Mouse (Mus musculus) myocyte (in vitro differentiated cells): ENCODE measurements around the gene Ssx2ip. TPM values are rescaled to one million over a fixed set of nuclear protein-coding genes. Genes with fewer than 3 reads are reported as not detected.
A peak's percentile ranks its signal among the peaks of the same experiment; 100 is the strongest.

Experiments
- H3K27me3 ChIP-seq: one replicate; pipeline ENCODE4 v1.6.1; 2011; ENCODE audit not compliant: control insufficient read depth, insufficient read depth, insufficient read length
- H3K36me3 ChIP-seq: one replicate; pipeline ENCODE4 v1.6.1; 2011; ENCODE audit not compliant: control insufficient read depth, insufficient read depth
- H3K4me2 ChIP-seq: one replicate; pipeline ENCODE4 v1.6.1; 2011; ENCODE audit warnings: low read depth, control low read depth
- H3K4me3 ChIP-seq: one replicate; pipeline ENCODE4 v1.5.1; 2011; ENCODE audit warnings: mild to moderate bottlenecking, control low read depth, moderate library complexity
- H3K79me2 ChIP-seq: one replicate; pipeline ENCODE4 v1.6.1; 2011; ENCODE audit not compliant: control insufficient read depth, insufficient read depth
- H3ac ChIP-seq: one replicate; pipeline ENCODE4 v1.6.1; 2011; ENCODE audit not compliant: control insufficient read depth, insufficient read length
- CEBPB ChIP-seq: IDR thresholded peaks from 2 replicates; pipeline ENCODE4 v1.6.1; 2011; ENCODE audit warnings: mild to moderate bottlenecking, moderate library complexity; ENCODE audit not compliant: poor library complexity, insufficient read depth, severe bottlenecking
- E2F4 ChIP-seq: IDR thresholded peaks from one replicate; pipeline ENCODE4 v1.6.1; 2011; ENCODE audit warnings: mild to moderate bottlenecking, control low read depth, moderate library complexity; ENCODE audit not compliant: insufficient read depth
- MAX ChIP-seq: IDR thresholded peaks from one replicate; pipeline ENCODE4 v1.6.1; 2011; ENCODE audit warnings: low read depth, mild to moderate bottlenecking, control low read depth
- MYOD1 ChIP-seq, 3 experiments: IDR thresholded peaks; one replicate each; pipeline ENCODE4 v1.6.1; 2011; ENCODE audit warnings: control low read depth in 2 of 3, low read depth in 2 of 3, mild to moderate bottlenecking in 2 of 3, moderate library complexity in 1 of 3; ENCODE audit not compliant: insufficient read length in 2 of 3, control insufficient read depth in 1 of 3
- MYOG ChIP-seq, 3 experiments: IDR thresholded peaks; one replicate each; pipeline ENCODE4 v1.6.1; 2011; ENCODE audit warnings: control low read depth in 2 of 3, low read depth in 2 of 3, mild to moderate bottlenecking in 2 of 3; ENCODE audit not compliant: insufficient read length in 2 of 3, control insufficient read depth in 1 of 3, insufficient read depth in 1 of 3
- POLR2A ChIP-seq: IDR thresholded peaks from one replicate; pipeline ENCODE4 v1.6.1; 2011; ENCODE audit warnings: low read depth, mild to moderate bottlenecking, control low read depth, moderate library complexity; ENCODE audit not compliant: insufficient read length
- POLR2AphosphoS2 ChIP-seq: IDR thresholded peaks from one replicate; pipeline ENCODE4 v1.6.1; 2011; ENCODE audit warnings: low read depth, control low read depth; ENCODE audit not compliant: insufficient read length
- REST ChIP-seq: IDR thresholded peaks from one replicate; pipeline ENCODE4 v1.6.1; 2011; ENCODE audit warnings: mild to moderate bottlenecking, control low read depth, moderate library complexity; ENCODE audit not compliant: insufficient read depth, insufficient read length
- SRF ChIP-seq: IDR thresholded peaks from one replicate; pipeline ENCODE4 v1.6.1; 2011; ENCODE audit warnings: low read depth; ENCODE audit not compliant: control insufficient read depth, insufficient read length
- TCF12 ChIP-seq: IDR thresholded peaks from one replicate; pipeline ENCODE4 v1.6.1; 2011; ENCODE audit warnings: mild to moderate bottlenecking, control low read depth; ENCODE audit not compliant: poor library complexity, insufficient read depth, severe bottlenecking
- TCF3 ChIP-seq: IDR thresholded peaks from one replicate; pipeline ENCODE4 v1.6.1; 2011; ENCODE audit warnings: low read depth, control low read depth; ENCODE audit not compliant: insufficient read length
- USF1 ChIP-seq: IDR thresholded peaks from one replicate; pipeline ENCODE4 v1.6.1; 2011; ENCODE audit warnings: low read depth, mild to moderate bottlenecking, control low read depth, moderate library complexity
- polyA plus RNA-seq: library from polyadenylated mRNA; unstranded; fragments of >200 nt; fragmentation: generic; extraction: Trizol; gene quantifications from one replicate; pipeline ENCODE4 v1.2.1, GENCODE M21; 2012; ENCODE audit warnings: missing spikeins

Gene Ssx2ip
- polyA plus RNA-seq, 1 experiment: 13.5 TPM

DNA sequence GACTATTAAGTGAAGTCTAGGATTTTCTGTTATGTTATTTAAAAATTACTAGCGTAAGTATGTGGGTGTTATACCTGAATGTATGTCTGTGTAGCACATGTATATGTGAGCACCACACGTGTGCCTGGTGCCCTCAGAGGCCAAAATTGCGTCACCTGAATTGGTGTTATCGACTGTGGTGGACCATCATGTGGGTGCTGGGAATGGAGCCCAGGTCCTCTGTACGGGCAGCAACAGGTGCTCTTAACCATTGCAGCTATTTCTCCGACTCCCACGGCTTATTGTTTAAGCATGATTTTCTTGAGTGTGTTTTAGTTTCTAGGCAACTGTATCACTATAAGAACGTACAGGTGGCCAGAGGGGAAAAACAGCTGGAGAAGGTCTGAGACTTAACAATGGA, 31.7 kb downstream of the Ssx2ip start:
- Histone ChIP-seq H3K27me3 (no peaks in the 10 kb centered on the region), H3ac (no peak overlapping the region), H3K4me2 (no peak overlapping the region), H3K79me2 (no peaks in the 10 kb centered on the region), H3K4me3 (no peak overlapping the region), H3K36me3 (peaks cover 2% of the 10 kb centered on the region)
- TF ChIP-seq TCF3: no peak
- TF ChIP-seq USF1: no peak
- no peak for TF ChIP-seq CEBPB
- no peak for TF ChIP-seq SRF
- TF ChIP-seq MYOD1 (IDR thresholded peaks at IDR 0.05; ENCODE audit: control insufficient read depth in 1 of 3, insufficient read length in 2 of 3, low read depth in 2 of 3): peak in 2 of 3 experiments; percentile 81 to 83
- TF ChIP-seq MAX: no peak
- no peak for TF ChIP-seq POLR2A

DNA sequence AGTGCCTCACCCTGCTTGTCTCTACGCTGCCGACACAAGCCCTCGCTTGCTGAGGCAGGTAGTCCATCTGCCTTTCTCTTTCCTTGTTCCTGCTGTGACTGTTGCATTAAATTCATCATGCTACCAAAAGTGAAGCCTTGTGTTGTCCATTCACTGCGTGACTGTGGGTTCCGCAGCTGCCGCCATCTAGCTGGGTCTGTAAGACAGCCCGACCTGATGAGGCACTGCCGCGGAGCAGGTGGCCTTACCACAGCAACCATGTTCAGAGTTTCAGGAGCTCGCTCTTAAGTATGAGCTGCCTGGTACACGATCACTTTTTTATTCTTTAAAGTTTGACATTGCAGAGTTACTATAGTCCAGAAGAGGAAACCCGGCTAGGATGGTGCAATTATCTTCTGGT, 35.6 kb downstream of the Ssx2ip start:
- Histone ChIP-seq H3ac (no peak overlapping the region), H3K4me2 (no peak overlapping the region), H3K4me3 (no peak overlapping the region), H3K27me3 (no peaks in the 10 kb centered on the region), H3K36me3 (no peaks in the 10 kb centered on the region), H3K79me2 (no peaks in the 10 kb centered on the region)
- no peak for TF ChIP-seq CEBPB
- no peak for TF ChIP-seq TCF3

DNA sequence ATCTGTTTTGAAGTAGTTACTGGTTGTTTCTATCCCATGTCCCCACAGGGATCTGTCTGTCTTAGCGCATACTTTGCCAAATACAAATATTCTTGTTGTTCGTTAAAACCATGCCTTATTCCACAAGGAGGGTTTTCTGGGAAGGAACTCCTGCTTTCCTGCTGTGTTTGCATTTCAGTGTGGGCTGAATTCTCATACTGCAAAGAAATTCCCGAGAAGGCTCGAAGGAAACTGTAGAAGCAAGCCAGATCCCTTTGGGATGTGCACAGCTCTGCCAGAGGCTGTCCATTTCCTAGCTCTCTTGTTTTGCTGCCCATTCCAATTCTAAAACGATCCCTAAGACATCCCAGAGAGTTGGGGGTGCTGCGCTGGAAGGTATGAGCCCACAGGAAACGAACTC, 36.0 kb downstream of the Ssx2ip start:
- no peak overlapping the region for H3K4me3 ChIP-seq
- H3K79me2 ChIP-seq: no peaks in the 10 kb centered on the region
- no peaks in the 10 kb centered on the region for H3K27me3 ChIP-seq
- TF ChIP-seq TCF12: no peak
- no peak for TF ChIP-seq SRF
- no peak for TF ChIP-seq CEBPB
- no peak for TF ChIP-seq E2F4
- TF ChIP-seq TCF3: no peak
- TF ChIP-seq MYOD1 (IDR thresholded peaks at IDR 0.05; ENCODE audit: control insufficient read depth in 1 of 3, insufficient read length in 2 of 3, low read depth in 2 of 3): no peak
- TF ChIP-seq MYOG (IDR thresholded peaks at IDR 0.05; ENCODE audit: control insufficient read depth in 1 of 3, insufficient read depth in 1 of 3, insufficient read length in 2 of 3, low read depth in 2 of 3): no peak
- H3K36me3 ChIP-seq: no peaks in the 10 kb centered on the region
- H3K4me2 ChIP-seq: no peak overlapping the region
- H3ac ChIP-seq: no peak overlapping the region

DNA sequence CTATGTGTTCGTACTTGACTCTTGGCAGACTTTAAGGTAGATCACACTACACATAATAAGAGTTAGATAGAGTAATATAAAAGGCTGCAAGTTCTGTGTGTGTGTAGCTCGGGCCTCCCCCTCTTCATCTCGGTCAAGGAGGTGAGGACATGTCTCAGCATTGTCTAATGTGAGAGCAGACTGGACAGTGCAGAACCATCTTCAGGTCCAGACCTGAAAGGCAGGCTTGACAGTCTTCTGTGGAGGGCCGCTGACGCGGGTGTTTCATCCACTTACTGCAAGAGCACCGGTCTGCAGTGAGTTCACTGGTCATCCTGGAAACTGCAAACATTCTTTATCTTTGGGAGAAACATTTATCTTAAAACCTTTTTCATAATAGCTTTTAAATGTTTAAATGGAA, 38.0 kb downstream of the Ssx2ip start:
- no peaks in the 10 kb centered on the region for H3K36me3 ChIP-seq
- H3K4me2 ChIP-seq: no peak overlapping the region
- no peaks in the 10 kb centered on the region for H3K27me3 ChIP-seq
- no peak overlapping the region for H3ac ChIP-seq
- H3K4me3 ChIP-seq: no peak overlapping the region
- TF ChIP-seq REST (no peak), SRF (no peak), POLR2AphosphoS2 (no peak), E2F4 (no peak), USF1 (no peak), MYOD1 (IDR thresholded peaks at IDR 0.05; ENCODE audit: control insufficient read depth in 1 of 3, insufficient read length in 2 of 3, low read depth in 2 of 3) (no peak), MAX (no peak), CEBPB (no peak)
- H3K79me2 ChIP-seq: no peaks in the 10 kb centered on the region

DNA sequence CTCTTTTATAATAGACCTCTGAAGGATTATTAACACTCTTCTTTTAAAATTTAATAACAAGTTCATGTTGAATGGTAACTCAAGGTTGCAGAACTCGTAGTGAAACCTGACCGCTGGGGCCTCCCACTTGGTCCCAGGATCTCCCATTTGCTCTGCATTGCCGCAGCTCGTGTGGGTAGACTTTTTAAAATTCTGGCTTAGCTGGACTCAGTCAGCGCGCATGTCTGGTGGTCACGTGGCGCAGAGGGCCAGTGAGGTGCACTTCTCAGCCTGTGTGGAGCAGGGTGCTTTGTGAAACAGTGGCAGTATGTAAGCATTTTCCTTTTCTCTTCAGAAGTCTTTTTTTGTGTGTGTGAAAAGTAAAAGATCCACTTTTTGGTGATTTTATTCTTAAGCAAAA, 38.5 kb downstream of the Ssx2ip start:
- Histone ChIP-seq H3ac (no peak overlapping the region), H3K36me3 (no peaks in the 10 kb centered on the region)

DNA sequence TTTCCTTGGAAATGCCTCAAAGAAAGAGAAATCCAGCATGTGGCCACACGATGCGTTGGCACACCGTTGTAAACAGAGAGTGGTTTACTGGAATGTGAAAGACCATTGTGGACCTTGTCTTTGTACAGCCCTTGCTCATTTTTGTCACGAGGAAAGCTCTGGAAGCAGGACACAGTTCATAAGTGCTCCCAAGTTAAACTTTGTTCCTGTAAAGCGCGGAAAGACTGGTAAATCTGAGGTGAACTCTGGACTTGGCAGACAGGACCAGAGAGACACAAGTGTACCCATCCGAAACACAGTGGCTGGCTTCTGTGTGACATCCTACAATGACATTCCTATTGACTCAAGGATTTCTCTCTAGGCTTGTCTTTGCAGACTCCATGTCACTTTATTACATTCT, 38.9 kb downstream of the Ssx2ip start:
- TF ChIP-seq SRF: no peak
- no peak for TF ChIP-seq REST
- no peak for TF ChIP-seq MAX
- TF ChIP-seq POLR2A: no peak
- TF ChIP-seq MYOD1 (IDR thresholded peaks at IDR 0.05; ENCODE audit: control insufficient read depth in 1 of 3, insufficient read length in 2 of 3, low read depth in 2 of 3): no peak
- no peak for TF ChIP-seq TCF12
- no peak for TF ChIP-seq E2F4
- no peak for TF ChIP-seq CEBPB
- TF ChIP-seq TCF3: no peak
- no peak for TF ChIP-seq USF1
- Histone ChIP-seq H3ac (no peak overlapping the region), H3K36me3 (no peaks in the 10 kb centered on the region), H3K4me2 (no peak overlapping the region), H3K4me3 (no peak overlapping the region), H3K27me3 (no peaks in the 10 kb centered on the region), H3K79me2 (no peaks in the 10 kb centered on the region)

More for the DNA sequence above, 38.5 kb downstream of the Ssx2ip start:
- no peak overlapping the region for H3K4me3 ChIP-seq
- H3K27me3 ChIP-seq: no peaks in the 10 kb centered on the region
- no peaks in the 10 kb centered on the region for H3K79me2 ChIP-seq
- TF ChIP-seq CEBPB (no peak), REST (no peak), POLR2AphosphoS2 (no peak), MYOD1 (IDR thresholded peaks at IDR 0.05; ENCODE audit: control insufficient read depth in 1 of 3, insufficient read length in 2 of 3, low read depth in 2 of 3) (no peak), MYOG (IDR thresholded peaks at IDR 0.05; ENCODE audit: control insufficient read depth in 1 of 3, insufficient read depth in 1 of 3, insufficient read length in 2 of 3, low read depth in 2 of 3) (no peak)
- H3K4me2 ChIP-seq: no peak overlapping the region
